Mouse (Mus musculus): Measurements from ENCODE around the gene Ift80. TPM values are rescaled to one million over a fixed set of nuclear protein-coding genes. Genes with fewer than 3 reads are reported as not detected.
A peak's percentile ranks its signal among the peaks of the same experiment; 100 is the strongest.

Ift80 gene
- polyA plus RNA-seq (2014; fragmentation: Nextera tagmentation; extraction: Ambion mirVana): 5.6 and 11.2 TPM in 2 replicates

GRCm38 (mm10) chr3:69004437-69005337 lies at the start of gene Ift80, which contains the start of gene Smc4:
TSS of gene Ift80 (minus strand) at chr3:69004570.
TSS of gene Smc4 (plus strand) at chr3:69004738.
- H3K36me3 ChIP-seq (ENCODE audit: control insufficient read depth, insufficient read depth, low read length): no peaks in the 10 kb centered on the region
- 0 out of 2 replicates have a peak, but pooled peaks cover 5% of the 10 kb centered on the region for H3K4me1 ChIP-seq (ENCODE audit: control insufficient read depth, insufficient read depth, low read length)
- no peaks in the 10 kb centered on the region for H3K9me3 ChIP-seq (ENCODE audit: control insufficient read depth, low read length)
- H3K27ac ChIP-seq (replicated peaks; ENCODE audit: low read depth, low read length): peak within 1 kb of the TSS; percentile 71
- H3K9ac ChIP-seq (replicated peaks; ENCODE audit: low read length): peak within 1 kb of the TSS; percentile 65
- DNase-seq: peak; percentile 99
- H3K4me2 ChIP-seq (ENCODE audit: low read length): peak within 1 kb of the TSS; percentile 94
- ATAC-seq (ENCODE audit: low FRiP score, low TSS enrichment): peak; percentile 97
- under 1% methylated on average over 76 of the region's 76 CpGs for whole genome bisulfite sequencing
- no peaks in the 10 kb centered on the region for H3K27me3 ChIP-seq (ENCODE audit: control insufficient read depth, insufficient read depth, low read length)
- peak within 1 kb of the TSS; percentile 96 for H3K4me3 ChIP-seq (replicated peaks; ENCODE audit: low read depth, low read length)

- H3K27ac ChIP-seq (replicated peaks; ENCODE audit: low read depth, low read length): no peak overlapping the region
- H3K4me3 ChIP-seq (replicated peaks; ENCODE audit: low read depth, low read length): no peak overlapping the region
- no peak overlapping the region for H3K9ac ChIP-seq (replicated peaks; ENCODE audit: low read length)
- no peaks in the 10 kb centered on the region for H3K4me1 ChIP-seq (ENCODE audit: control insufficient read depth, insufficient read depth, low read length)
- no peak overlapping the region for H3K4me2 ChIP-seq (ENCODE audit: low read length)
- DNase-seq (no peak), ATAC-seq (ENCODE audit: low FRiP score, low TSS enrichment) (no peak)
- 90% methylated on average over 11 of the region's 11 CpGs for WGBS
- no peaks in the 10 kb centered on the region for H3K27me3 ChIP-seq (ENCODE audit: control insufficient read depth, insufficient read depth, low read length)
- H3K36me3 ChIP-seq (ENCODE audit: control insufficient read depth, insufficient read depth, low read length): no peaks in the 10 kb centered on the region
- no peaks in the 10 kb centered on the region for H3K9me3 ChIP-seq (ENCODE audit: control insufficient read depth, low read length)
Observed at GRCm38 (mm10) chr3:69051894-69052293, 47.5 kb upstream of the Ift80 start.

- no peak for ATAC-seq (ENCODE audit: low FRiP score, low TSS enrichment)
- WGBS: 70% methylated on average over 6 of the region's 6 CpGs
Observed at GRCm38 (mm10) chr3:69049011-69049410, 44.6 kb upstream of the Ift80 start.

GRCm38 (mm10) chr3:69047684-69048083 lies 43.3 kb upstream of the Ift80 start:
- H3K9me3 ChIP-seq (ENCODE audit: control insufficient read depth, low read length): no peaks in the 10 kb centered on the region
- ATAC-seq (ENCODE audit: low FRiP score, low TSS enrichment): no peak

More at GRCm38 (mm10) chr3:69049011-69049410, 44.6 kb upstream of the Ift80 start:
- H3K4me1 ChIP-seq (ENCODE audit: control insufficient read depth, insufficient read depth, low read length): 0 out of 2 replicates have a peak, but pooled peaks cover 5% of the 10 kb centered on the region
- no peak overlapping the region for H3K27ac ChIP-seq (replicated peaks; ENCODE audit: low read depth, low read length)
- no peak overlapping the region for H3K4me2 ChIP-seq (ENCODE audit: low read length)
- H3K27me3 ChIP-seq (ENCODE audit: control insufficient read depth, insufficient read depth, low read length): no peaks in the 10 kb centered on the region
- no peak overlapping the region for H3K4me3 ChIP-seq (replicated peaks; ENCODE audit: low read depth, low read length)
- no peaks in the 10 kb centered on the region for H3K9me3 ChIP-seq (ENCODE audit: control insufficient read depth, low read length)
- DNase-seq: no peak
- H3K36me3 ChIP-seq (ENCODE audit: control insufficient read depth, insufficient read depth, low read length): no peaks in the 10 kb centered on the region
- H3K9ac ChIP-seq (replicated peaks; ENCODE audit: low read length): no peak overlapping the region

GRCm38 (mm10) chr3:69046509-69046908 lies 42.1 kb upstream of the Ift80 start:
- H3K4me3 ChIP-seq (replicated peaks; ENCODE audit: low read depth, low read length): no peak overlapping the region
- H3K36me3 ChIP-seq (ENCODE audit: control insufficient read depth, insufficient read depth, low read length): no peaks in the 10 kb centered on the region
- ATAC-seq (ENCODE audit: low FRiP score, low TSS enrichment) (no peak), DNase-seq (no peak)
- H3K4me2 ChIP-seq (ENCODE audit: low read length): no peak overlapping the region
- no peak overlapping the region for H3K27ac ChIP-seq (replicated peaks; ENCODE audit: low read depth, low read length)
- H3K27me3 ChIP-seq (ENCODE audit: control insufficient read depth, insufficient read depth, low read length): no peaks in the 10 kb centered on the region
- H3K9me3 ChIP-seq (ENCODE audit: control insufficient read depth, low read length): no peaks in the 10 kb centered on the region
- 78% methylated on average over 4 of the region's 4 CpGs for WGBS
- no peak overlapping the region for H3K9ac ChIP-seq (replicated peaks; ENCODE audit: low read length)
- H3K4me1 ChIP-seq (ENCODE audit: control insufficient read depth, insufficient read depth, low read length): peaks cover 17% of the 10 kb centered on the region; the same call in 1 of the 2 replicates

More at GRCm38 (mm10) chr3:69047684-69048083, 43.3 kb upstream of the Ift80 start:
- Histone ChIP-seq H3K27me3 (ENCODE audit: control insufficient read depth, insufficient read depth, low read length) (no peaks in the 10 kb centered on the region), H3K27ac (replicated peaks; ENCODE audit: low read depth, low read length) (no peak overlapping the region), H3K9ac (replicated peaks; ENCODE audit: low read length) (no peak overlapping the region), H3K4me1 (ENCODE audit: control insufficient read depth, insufficient read depth, low read length) (peaks cover 13% of the 10 kb centered on the region; the same call in 1 of the 2 replicates), H3K4me3 (replicated peaks; ENCODE audit: low read depth, low read length) (no peak overlapping the region), H3K36me3 (ENCODE audit: control insufficient read depth, insufficient read depth, low read length) (no peaks in the 10 kb centered on the region), H3K4me2 (ENCODE audit: low read length) (no peak overlapping the region)
- no peak for DNase-seq
- WGBS: 84% methylated on average over 4 of the region's 4 CpGs

GRCm38 (mm10) chr3:69045750-69046149 lies 41.4 kb upstream of the Ift80 start:
- Histone ChIP-seq H3K27me3 (ENCODE audit: control insufficient read depth, insufficient read depth, low read length) (no peaks in the 10 kb centered on the region), H3K4me1 (ENCODE audit: control insufficient read depth, insufficient read depth, low read length) (peaks cover 17% of the 10 kb centered on the region; the same call in 1 of the 2 replicates), H3K4me2 (ENCODE audit: low read length) (peak overlapping the region; percentile 88), H3K27ac (replicated peaks; ENCODE audit: low read depth, low read length) (no peak overlapping the region), H3K9me3 (ENCODE audit: control insufficient read depth, low read length) (no peaks in the 10 kb centered on the region), H3K4me3 (replicated peaks; ENCODE audit: low read depth, low read length) (peak overlapping the region; percentile 82), H3K36me3 (ENCODE audit: control insufficient read depth, insufficient read depth, low read length) (no peaks in the 10 kb centered on the region; the same call in 1 of the 2 replicates), H3K9ac (replicated peaks; ENCODE audit: low read length) (peak overlapping the region; percentile 87)
- WGBS: 22% methylated on average over 13 of the region's 13 CpGs
- DNase-seq: peak; percentile 36
- no peak for ATAC-seq (ENCODE audit: low FRiP score, low TSS enrichment)

GRCm38 (mm10) chr3:69045400-69045703 lies 41.0 kb upstream of the Ift80 start:
- H3K4me2 ChIP-seq (ENCODE audit: low read length): peak overlapping the region; percentile 88
- no peak for ATAC-seq (ENCODE audit: low FRiP score, low TSS enrichment)
- H3K9ac ChIP-seq (replicated peaks; ENCODE audit: low read length): peak overlapping the region; percentile 87
- H3K4me1 ChIP-seq (ENCODE audit: control insufficient read depth, insufficient read depth, low read length): peaks cover 17% of the 10 kb centered on the region; the same call in 1 of the 2 replicates
- WGBS: 8% methylated on average over 9 of the region's 9 CpGs
- no peak for DNase-seq
- H3K27ac ChIP-seq (replicated peaks; ENCODE audit: low read depth, low read length): peak overlapping the region; percentile 94
- no peaks in the 10 kb centered on the region for H3K9me3 ChIP-seq (ENCODE audit: control insufficient read depth, low read length)
- H3K4me3 ChIP-seq (replicated peaks; ENCODE audit: low read depth, low read length): peak overlapping the region; percentile 82
- H3K36me3 ChIP-seq (ENCODE audit: control insufficient read depth, insufficient read depth, low read length): no peaks in the 10 kb centered on the region; the same call in 1 of the 2 replicates
- H3K27me3 ChIP-seq (ENCODE audit: control insufficient read depth, insufficient read depth, low read length): no peaks in the 10 kb centered on the region

- no peaks in the 10 kb centered on the region; the same call in 1 of the 2 replicates for H3K36me3 ChIP-seq (ENCODE audit: control insufficient read depth, insufficient read depth, low read length)
- H3K4me3 ChIP-seq (replicated peaks; ENCODE audit: low read depth, low read length): peak within 1 kb of the TSS; percentile 82
- under 1% methylated on average over 78 of the region's 80 CpGs for WGBS
- H3K9me3 ChIP-seq (ENCODE audit: control insufficient read depth, low read length): no peaks in the 10 kb centered on the region
- peak within 1 kb of the TSS; percentile 87 for H3K9ac ChIP-seq (replicated peaks; ENCODE audit: low read length)
- DNase-seq: peak; percentile 99
- H3K4me2 ChIP-seq (ENCODE audit: low read length): peak within 1 kb of the TSS; percentile 88
- H3K4me1 ChIP-seq (ENCODE audit: control insufficient read depth, insufficient read depth, low read length): peaks cover 17% of the 10 kb centered on the region; the same call in 1 of the 2 replicates
- H3K27ac ChIP-seq (replicated peaks; ENCODE audit: low read depth, low read length): peak within 1 kb of the TSS; percentile 94
- H3K27me3 ChIP-seq (ENCODE audit: control insufficient read depth, insufficient read depth, low read length): no peaks in the 10 kb centered on the region
- ATAC-seq (ENCODE audit: low FRiP score, low TSS enrichment): peak; percentile 96
Observed at GRCm38 (mm10) chr3:69044645-69045399, 40.5 kb upstream of the Ift80 start, which contains the start of gene Trim59. TSS of gene Trim59 (minus strand) at chr3:69044755.

Measured in midbrain, embryonic 14.5 days (tissue).